Mouse (Mus musculus) ovary, postnatal 10 days (tissue): ENCODE results near the gene Arhgef3.
A peak's percentile ranks its signal among the peaks of the same experiment; 100 is the strongest.

Experiments used
- DNase-seq: peaks from one replicate; pipeline ENCODE4 v3.0.0; 2022; ENCODE audit warnings: low spot score

Arhgef3 gene

GRCm38 (mm10) chr14:27310559-27311242 lies 196.0 kb downstream of the Arhgef3 start:
- no peak for DNase-seq

GRCm38 (mm10) chr14:27312380-27312779 lies 197.7 kb downstream of the Arhgef3 start:
- DNase-seq, result no peak

- DNase-seq, result no peak
Observed at GRCm38 (mm10) chr14:27315737-27316136, 201.0 kb downstream of the Arhgef3 start.

- DNase-seq, result no peak
Observed at GRCm38 (mm10) chr14:27317146-27317545, 202.4 kb downstream of the Arhgef3 start.

GRCm38 (mm10) chr14:27319386-27319785 lies 204.7 kb downstream of the Arhgef3 start:
- no peak for DNase-seq

GRCm38 (mm10) chr14:27322041-27322440 lies 207.3 kb downstream of the Arhgef3 start:
- no peak for DNase-seq

- no peak for DNase-seq
Observed at GRCm38 (mm10) chr14:27324689-27325088, 210.0 kb downstream of the Arhgef3 start.

- DNase-seq, result no peak
Observed at GRCm38 (mm10) chr14:27325537-27325936, 210.8 kb downstream of the Arhgef3 start.

- no peak for DNase-seq
Observed at GRCm38 (mm10) chr14:27327862-27328261, 213.2 kb downstream of the Arhgef3 start.

- no peak for DNase-seq
Observed at GRCm38 (mm10) chr14:27328952-27329351, 214.3 kb downstream of the Arhgef3 start.

GRCm38 (mm10) chr14:27331490-27332035 lies 216.9 kb downstream of the Arhgef3 start:
- no peak for DNase-seq

- DNase-seq, result no peak
Observed at GRCm38 (mm10) chr14:27332359-27332987, 217.8 kb downstream of the Arhgef3 start.

GRCm38 (mm10) chr14:27335331-27336207 lies 220.9 kb downstream of the Arhgef3 start:
- peak; percentile 74 for DNase-seq

- no peak for DNase-seq
Observed at GRCm38 (mm10) chr14:27336208-27337114, 221.8 kb downstream of the Arhgef3 start.

- no peak for DNase-seq
Observed at GRCm38 (mm10) chr14:27337156-27337555, 222.5 kb downstream of the Arhgef3 start.

- DNase-seq, result no peak
Observed at GRCm38 (mm10) chr14:27338034-27338708, 223.5 kb downstream of the Arhgef3 start.

- DNase-seq, result no peak
Observed at GRCm38 (mm10) chr14:27340682-27341415, 226.2 kb downstream of the Arhgef3 start.

GRCm38 (mm10) chr14:27341486-27341885 lies 226.8 kb downstream of the Arhgef3 start:
- no peak for DNase-seq

- no peak for DNase-seq
Observed at GRCm38 (mm10) chr14:27342451-27342850, 227.8 kb downstream of the Arhgef3 start.
